Mouse (Mus musculus): ENCODE data around the gene Tagln.

- TF ChIP-seq CTCF (IDR thresholded peaks at IDR 0.05; ENCODE audit: low read depth, low read length): no peak
- no peak for TF ChIP-seq POLR2A (IDR thresholded peaks at IDR 0.05; ENCODE audit: borderline replicate concordance, low read depth, low read length)
Observed at GRCm38 (mm10) chr9:45931958-45932357, 3.9 kb downstream of the Tagln start.

Measured in bone marrow macrophage, adult 2 months (primary cell).